Mouse (Mus musculus): ENCODE measurements around the gene Hspb8. TPM values are rescaled to one million over a fixed set of nuclear protein-coding genes. Genes with fewer than 3 reads are reported as not detected.
A peak's percentile ranks its signal among the peaks of the same experiment; 100 is the strongest.

Hspb8 gene
- polyA plus RNA-seq (2012; rRNA removed): 7.6 and 7.8 TPM in 2 replicates

GRCm38 (mm10) chr5:116422699-116423201, at the start of gene Hspb8:
Gene Hspb8, minus strand, starts transcription at chr5:116422864.
- H3K4me1 ChIP-seq (ENCODE audit: control insufficient read depth, insufficient read depth, insufficient read length, low read length): no peaks in the 10 kb centered on the region; the same call in 1 of the 2 replicates
- TF ChIP-seq CTCF (IDR thresholded peaks at IDR 0.05; ENCODE audit: extremely low read depth, insufficient read length, insufficient replicate concordance, low read depth, low read length) (no peak), POLR2A (IDR thresholded peaks at IDR 0.05; ENCODE audit: low read depth, low read length) (no peak)
- peak within 1 kb of the TSS; percentile 56 for H3K4me3 ChIP-seq (ENCODE audit: low read depth, low read length)
- H3K27ac ChIP-seq (ENCODE audit: insufficient read depth, low read depth, low read length): peak within 1 kb of the TSS; percentile 21; the same call in 1 of the 2 replicates
- no peaks in the 10 kb centered on the region for H3K36me3 ChIP-seq (ENCODE audit: control insufficient read depth, insufficient read depth, low read length)
- WGBS: 3% methylated on average over 20 of the region's 20 CpGs
- no peaks in the 10 kb centered on the region for H3K27me3 ChIP-seq (ENCODE audit: control insufficient read depth, insufficient read depth, low read length)

DNA sequence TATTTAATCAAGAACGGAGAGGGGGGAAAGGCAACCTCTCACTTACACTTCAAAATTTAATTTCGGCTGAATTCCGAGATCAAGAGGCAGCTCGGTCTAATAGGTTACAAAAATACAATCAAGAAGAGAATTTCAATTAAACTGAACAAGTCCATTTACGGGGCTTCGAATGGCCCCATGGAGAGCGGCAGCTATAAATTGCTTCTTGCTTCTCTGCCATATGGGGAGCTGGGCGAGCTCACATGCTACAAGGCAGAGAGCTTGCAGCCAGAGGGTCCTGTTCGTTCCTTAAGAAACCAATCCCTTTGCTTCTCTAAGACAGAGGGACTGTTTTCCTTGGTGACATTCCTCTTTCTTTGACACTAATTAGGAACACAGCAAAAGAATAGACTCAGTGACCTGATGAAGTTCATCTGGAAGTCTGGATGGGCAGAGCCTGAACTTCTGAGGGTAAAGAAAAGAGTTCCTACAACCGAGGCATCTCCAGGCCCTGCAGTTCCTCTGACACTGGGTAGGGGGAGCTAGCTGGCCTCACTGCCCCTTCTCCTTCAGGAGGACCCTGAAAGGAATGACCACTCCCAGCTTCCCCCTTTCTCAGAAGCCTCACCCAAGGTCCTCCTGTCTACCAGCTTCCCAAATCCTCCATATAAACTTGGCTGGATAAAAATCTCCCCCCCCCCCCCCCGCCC, 38.8 kb upstream of the Hspb8 start:
- TF ChIP-seq CTCF (IDR thresholded peaks at IDR 0.05; ENCODE audit: extremely low read depth, insufficient read length, insufficient replicate concordance, low read depth, low read length) (peak; percentile 28; the same call in 1 of the 2 replicates), POLR2A (IDR thresholded peaks at IDR 0.05; ENCODE audit: low read depth, low read length) (no peak)
- no peaks in the 10 kb centered on the region; the same call in 1 of the 2 replicates for H3K27me3 ChIP-seq (ENCODE audit: control insufficient read depth, insufficient read depth, low read length)
- H3K36me3 ChIP-seq (ENCODE audit: control insufficient read depth, insufficient read depth, low read length): no peaks in the 10 kb centered on the region
- no peak overlapping the region for H3K27ac ChIP-seq (ENCODE audit: insufficient read depth, low read depth, low read length)
- 72% methylated on average over 11 of the region's 11 CpGs for WGBS
- H3K4me1 ChIP-seq (ENCODE audit: control insufficient read depth, insufficient read depth, insufficient read length, low read length): no peaks in the 10 kb centered on the region
- no peak overlapping the region for H3K4me3 ChIP-seq (ENCODE audit: low read depth, low read length)

- WGBS: 82% methylated on average over 2 of the region's 2 CpGs
- Histone ChIP-seq H3K27me3 (ENCODE audit: control insufficient read depth, insufficient read depth, low read length) (no peaks in the 10 kb centered on the region; the same call in 1 of the 2 replicates), H3K36me3 (ENCODE audit: control insufficient read depth, insufficient read depth, low read length) (no peaks in the 10 kb centered on the region), H3K27ac (ENCODE audit: insufficient read depth, low read depth, low read length) (no peak overlapping the region), H3K4me1 (ENCODE audit: control insufficient read depth, insufficient read depth, insufficient read length, low read length) (no peaks in the 10 kb centered on the region), H3K4me3 (ENCODE audit: low read depth, low read length) (no peak overlapping the region)
- TF ChIP-seq POLR2A (IDR thresholded peaks at IDR 0.05; ENCODE audit: low read depth, low read length) (no peak), CTCF (IDR thresholded peaks at IDR 0.05; ENCODE audit: extremely low read depth, insufficient read length, insufficient replicate concordance, low read depth, low read length) (no peak)
Measured at GRCm38 (mm10) chr5:116459970-116460369, 37.3 kb upstream of the Hspb8 start.

GRCm38 (mm10) chr5:116457791-116458190, 35.1 kb upstream of the Hspb8 start:
- 82% methylated on average over 7 of the region's 7 CpGs for WGBS
- TF ChIP-seq POLR2A (IDR thresholded peaks at IDR 0.05; ENCODE audit: low read depth, low read length) (no peak), CTCF (IDR thresholded peaks at IDR 0.05; ENCODE audit: extremely low read depth, insufficient read length, insufficient replicate concordance, low read depth, low read length) (no peak)
- H3K4me3 ChIP-seq (ENCODE audit: low read depth, low read length): no peak overlapping the region

GRCm38 (mm10) chr5:116456796-116457515, 34.3 kb upstream of the Hspb8 start:
- 28% methylated on average over 10 of the region's 10 CpGs for WGBS
- H3K36me3 ChIP-seq (ENCODE audit: control insufficient read depth, insufficient read depth, low read length): no peaks in the 10 kb centered on the region
- no peak for TF ChIP-seq CTCF (IDR thresholded peaks at IDR 0.05; ENCODE audit: extremely low read depth, insufficient read length, insufficient replicate concordance, low read depth, low read length)
- TF ChIP-seq POLR2A (IDR thresholded peaks at IDR 0.05; ENCODE audit: low read depth, low read length): no peak
- no peaks in the 10 kb centered on the region; the same call in 1 of the 2 replicates for H3K27me3 ChIP-seq (ENCODE audit: control insufficient read depth, insufficient read depth, low read length)
- no peak overlapping the region for H3K4me3 ChIP-seq (ENCODE audit: low read depth, low read length)
- no peak overlapping the region for H3K27ac ChIP-seq (ENCODE audit: insufficient read depth, low read depth, low read length)
- no peaks in the 10 kb centered on the region for H3K4me1 ChIP-seq (ENCODE audit: control insufficient read depth, insufficient read depth, insufficient read length, low read length)

More at GRCm38 (mm10) chr5:116457791-116458190, 35.1 kb upstream of the Hspb8 start:
- Histone ChIP-seq H3K27me3 (ENCODE audit: control insufficient read depth, insufficient read depth, low read length) (no peaks in the 10 kb centered on the region; the same call in 1 of the 2 replicates), H3K4me1 (ENCODE audit: control insufficient read depth, insufficient read depth, insufficient read length, low read length) (no peaks in the 10 kb centered on the region), H3K27ac (ENCODE audit: insufficient read depth, low read depth, low read length) (no peak overlapping the region), H3K36me3 (ENCODE audit: control insufficient read depth, insufficient read depth, low read length) (no peaks in the 10 kb centered on the region)

DNA sequence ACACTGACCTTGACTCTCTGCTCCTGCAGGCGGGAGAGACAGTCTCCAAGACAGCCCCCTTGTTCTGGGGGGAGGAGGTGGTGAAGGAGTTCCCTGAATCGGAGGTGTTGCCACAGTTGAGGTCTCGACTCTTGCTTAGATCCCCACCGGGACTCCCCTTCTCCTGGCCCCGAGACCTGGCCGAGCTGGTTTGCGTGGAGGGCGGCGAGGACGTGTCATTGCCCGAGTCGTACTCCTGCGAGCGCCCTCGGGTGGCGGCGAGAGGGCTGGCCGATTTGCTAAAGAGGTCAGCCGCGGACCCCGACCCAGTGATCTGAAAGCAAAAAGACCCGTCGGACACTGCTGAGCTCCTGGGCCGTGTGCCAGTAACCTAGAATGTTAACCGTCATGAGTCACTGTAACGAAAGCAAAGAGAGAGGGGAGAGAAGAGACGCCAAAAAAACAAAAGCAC, 30.8 kb upstream of the Hspb8 start:
- Histone ChIP-seq H3K27me3 (ENCODE audit: control insufficient read depth, insufficient read depth, low read length) (no peaks in the 10 kb centered on the region; the same call in 1 of the 2 replicates), H3K4me1 (ENCODE audit: control insufficient read depth, insufficient read depth, insufficient read length, low read length) (no peaks in the 10 kb centered on the region), H3K36me3 (ENCODE audit: control insufficient read depth, insufficient read depth, low read length) (no peaks in the 10 kb centered on the region), H3K27ac (ENCODE audit: insufficient read depth, low read depth, low read length) (no peak overlapping the region), H3K4me3 (ENCODE audit: low read depth, low read length) (peak overlapping the region; percentile 28)
- WGBS: 3% methylated on average over 27 of the region's 27 CpGs
- TF ChIP-seq CTCF (IDR thresholded peaks at IDR 0.05; ENCODE audit: extremely low read depth, insufficient read length, insufficient replicate concordance, low read depth, low read length) (peak; percentile 15; the same call in 1 of the 2 replicates), POLR2A (IDR thresholded peaks at IDR 0.05; ENCODE audit: low read depth, low read length) (no peak)

DNA sequence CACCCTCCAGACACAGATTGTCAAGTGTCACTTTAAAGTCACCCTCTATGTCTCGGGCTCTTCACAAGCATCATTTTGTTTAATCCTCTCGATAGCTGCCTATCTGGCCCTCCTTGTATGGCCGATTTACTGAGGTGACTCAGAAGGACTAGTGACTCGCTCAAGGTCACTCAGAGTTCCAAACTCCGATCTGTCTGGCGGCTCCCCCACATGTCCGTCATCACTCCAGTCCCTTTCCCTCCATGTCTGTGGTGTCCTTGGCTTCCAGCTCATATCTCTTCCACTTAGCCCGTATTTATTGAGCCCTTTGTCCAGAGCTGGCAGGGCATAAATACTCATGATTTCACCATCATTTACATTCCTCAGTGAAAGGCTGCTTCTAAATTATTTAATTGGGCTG, 28.2 kb upstream of the Hspb8 start:
- H3K36me3 ChIP-seq (ENCODE audit: control insufficient read depth, insufficient read depth, low read length): no peaks in the 10 kb centered on the region
- H3K27ac ChIP-seq (ENCODE audit: insufficient read depth, low read depth, low read length): no peak overlapping the region
- no peaks in the 10 kb centered on the region for H3K27me3 ChIP-seq (ENCODE audit: control insufficient read depth, insufficient read depth, low read length)
- no peak overlapping the region for H3K4me3 ChIP-seq (ENCODE audit: low read depth, low read length)
- TF ChIP-seq POLR2A (IDR thresholded peaks at IDR 0.05; ENCODE audit: low read depth, low read length) (no peak), CTCF (IDR thresholded peaks at IDR 0.05; ENCODE audit: extremely low read depth, insufficient read length, insufficient replicate concordance, low read depth, low read length) (no peak)
- H3K4me1 ChIP-seq (ENCODE audit: control insufficient read depth, insufficient read depth, insufficient read length, low read length): no peaks in the 10 kb centered on the region
- WGBS: 70% methylated on average over 8 of the region's 8 CpGs

Data from small intestine, adult 2 months (tissue).